Mouse (Mus musculus) small intestine, adult 2 months (tissue): ENCODE measurements around the gene Ranbp3l.

Experiments
- CTCF ChIP-seq: fragments of 200-500 bp; IDR thresholded peaks from 2 replicates; pipeline ENCODE4 v1.5.1; 2012; ENCODE audit warnings: low read depth, mild to moderate bottlenecking, control low read depth, inconsistent platforms, low read length, moderate library complexity, mixed read lengths; ENCODE audit not compliant: insufficient replicate concordance, insufficient read length; ENCODE audit errors: extremely low read depth
- POLR2A ChIP-seq: fragments of 200-500 bp; IDR thresholded peaks from 2 replicates; pipeline ENCODE4 v1.6.1; 2012; ENCODE audit warnings: low read depth, mild to moderate bottlenecking, control low read depth, inconsistent platforms, low read length, moderate library complexity

DNA sequence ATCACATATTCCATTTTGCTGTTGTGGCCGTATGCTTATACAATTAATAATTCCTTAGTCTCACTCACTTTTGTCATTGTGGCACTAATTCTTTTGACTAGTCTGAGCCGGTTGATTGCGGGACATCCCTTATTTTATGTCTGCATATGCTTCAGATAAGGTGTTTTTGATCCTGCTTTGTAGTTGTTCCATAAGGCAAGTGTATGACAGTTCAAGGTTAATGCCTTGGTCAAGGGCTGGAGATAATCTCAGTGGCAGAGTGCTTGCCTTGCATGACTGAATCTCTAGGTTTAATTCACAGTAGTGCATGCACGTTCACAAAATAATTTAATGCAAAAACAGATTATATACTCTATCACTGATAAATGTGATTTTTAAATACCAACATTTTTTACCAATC lies 129.1 kb downstream of the Ranbp3l start:
- TF ChIP-seq POLR2A (no peak), CTCF (no peak)
